Mouse (Mus musculus): Measurements from ENCODE around the gene Rag1. TPM values are rescaled to one million over a fixed set of nuclear protein-coding genes. Genes with fewer than 3 reads are reported as not detected.

The Rag1 gene
- total and polyA plus RNA-seq, 2 experiments from 2014 or later = 0.03 to 0.04 TPM

DNA sequence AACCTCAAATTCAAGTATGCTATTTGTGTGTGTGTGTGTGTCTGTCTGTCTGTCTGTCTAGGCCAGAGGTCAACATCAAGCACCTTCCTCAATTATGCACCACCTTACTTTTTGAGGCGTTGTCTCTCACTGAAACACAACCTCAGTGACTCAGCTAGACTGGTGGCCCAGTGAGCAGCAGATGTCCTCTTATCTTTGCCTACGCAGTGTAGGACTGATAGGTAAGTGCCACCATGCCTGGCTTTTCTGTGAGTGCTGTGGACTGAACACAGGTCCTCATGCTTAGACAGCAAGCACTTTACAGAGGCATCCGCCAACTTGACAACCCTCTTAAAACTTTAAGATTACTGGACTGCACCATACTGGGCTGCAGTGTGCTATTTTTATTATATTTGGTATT is 19.4 kb upstream of the Rag1 start:
- Histone ChIP-seq H3K4me2 (ENCODE audit: low read depth, low read length) (no peak overlapping the region), H3K9me3 (replicated peaks; ENCODE audit: control insufficient read depth, low read length) (no peaks in the 10 kb centered on the region), H3K27me3 (ENCODE audit: control insufficient read depth, insufficient read depth, low read length) (no peaks in the 10 kb centered on the region), H3K36me3 (replicated peaks; ENCODE audit: control insufficient read depth, insufficient read depth, low read length) (no peaks in the 10 kb centered on the region), H3K9ac (replicated peaks; ENCODE audit: low read depth, low read length) (no peak overlapping the region), H3K4me1 (ENCODE audit: control insufficient read depth, insufficient read depth) (no peaks in the 10 kb centered on the region), H3K4me3 (ENCODE audit: low read depth, low read length) (no peak overlapping the region), H3K27ac (ENCODE audit: low read depth) (no peak overlapping the region)
- no peak for TF ChIP-seq EP300 (IDR thresholded peaks at IDR 0.05; ENCODE audit: low read depth)
- TF ChIP-seq CTCF (IDR thresholded peaks at IDR 0.05; ENCODE audit: low read depth) = no peak
- ATAC-seq (ENCODE audit: insufficient read depth, low read depth) = no peak
- no peak for DNase-seq (ENCODE audit: low spot score)
- WGBS = 63% methylated on average over 3 of the region's 3 CpGs

- Histone ChIP-seq H3K36me3 (replicated peaks; ENCODE audit: control insufficient read depth, insufficient read depth, low read length) (no peaks in the 10 kb centered on the region), H3K27ac (ENCODE audit: low read depth) (no peak overlapping the region), H3K9me3 (replicated peaks; ENCODE audit: control insufficient read depth, low read length) (no peaks in the 10 kb centered on the region), H3K4me1 (ENCODE audit: control insufficient read depth, insufficient read depth) (no peaks in the 10 kb centered on the region), H3K4me3 (ENCODE audit: low read depth, low read length) (no peak overlapping the region), H3K27me3 (ENCODE audit: control insufficient read depth, insufficient read depth, low read length) (no peaks in the 10 kb centered on the region), H3K4me2 (ENCODE audit: low read depth, low read length) (no peak overlapping the region), H3K9ac (replicated peaks; ENCODE audit: low read depth, low read length) (no peak overlapping the region)
- DNase-seq (ENCODE audit: low spot score) (no peak), ATAC-seq (ENCODE audit: insufficient read depth, low read depth) (no peak)
- 82% methylated on average over 3 of the region's 3 CpGs for WGBS
- TF ChIP-seq CTCF (IDR thresholded peaks at IDR 0.05; ENCODE audit: low read depth) (no peak), EP300 (IDR thresholded peaks at IDR 0.05; ENCODE audit: low read depth) (no peak)
Measured at GRCm38 (mm10) chr2:101665703-101666092, 16.4 kb upstream of the Rag1 start.

DNA sequence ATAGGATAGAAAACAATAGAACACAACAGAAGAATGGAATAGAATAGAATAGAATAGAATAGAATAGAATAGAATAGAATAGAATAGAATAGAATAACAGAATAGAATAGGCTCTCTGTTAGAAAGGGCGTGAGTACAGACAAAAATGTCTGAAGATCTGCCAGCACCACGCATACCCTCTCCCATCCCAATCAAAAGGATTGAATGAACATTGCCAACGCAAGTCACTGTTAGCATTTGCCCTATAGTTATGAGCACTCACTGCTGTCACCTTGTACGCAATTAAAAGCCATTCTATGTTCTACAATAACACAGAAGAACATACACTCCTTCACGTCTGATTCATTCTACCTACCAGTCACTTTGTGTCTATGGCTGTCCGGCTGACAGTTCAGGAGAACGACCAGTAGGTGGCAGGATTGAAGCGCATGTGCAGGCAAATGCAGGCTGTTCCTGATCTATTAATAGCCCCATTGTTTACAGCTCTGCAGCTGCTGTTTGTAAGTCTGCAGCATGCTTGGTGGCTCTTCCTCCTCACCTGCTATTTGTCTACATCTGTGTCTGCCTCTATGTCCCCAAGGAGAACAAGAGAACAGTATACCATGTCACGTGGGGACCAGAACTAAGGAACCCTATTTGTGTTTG is 15.9 kb upstream of the Rag1 start:
- ATAC-seq (ENCODE audit: insufficient read depth, low read depth) = peak; percentile 81; the same call in 1 of the 2 replicates
- Histone ChIP-seq H3K36me3 (replicated peaks; ENCODE audit: control insufficient read depth, insufficient read depth, low read length) (no peaks in the 10 kb centered on the region), H3K27ac (ENCODE audit: low read depth) (no peak overlapping the region), H3K4me1 (ENCODE audit: control insufficient read depth, insufficient read depth) (no peaks in the 10 kb centered on the region), H3K9me3 (replicated peaks; ENCODE audit: control insufficient read depth, low read length) (no peaks in the 10 kb centered on the region), H3K4me2 (ENCODE audit: low read depth, low read length) (no peak overlapping the region), H3K9ac (replicated peaks; ENCODE audit: low read depth, low read length) (no peak overlapping the region), H3K27me3 (ENCODE audit: control insufficient read depth, insufficient read depth, low read length) (no peaks in the 10 kb centered on the region), H3K4me3 (ENCODE audit: low read depth, low read length) (no peak overlapping the region)
- WGBS = 21% methylated on average over 9 of the region's 9 CpGs
- no peak for TF ChIP-seq EP300 (IDR thresholded peaks at IDR 0.05; ENCODE audit: low read depth)
- peak; percentile 98 for TF ChIP-seq CTCF (IDR thresholded peaks at IDR 0.05; ENCODE audit: low read depth)
- DNase-seq (ENCODE audit: low spot score) = peak; percentile 82

- TF ChIP-seq EP300 (IDR thresholded peaks at IDR 0.05; ENCODE audit: low read depth) (no peak), CTCF (IDR thresholded peaks at IDR 0.05; ENCODE audit: low read depth) (no peak)
- no peaks in the 10 kb centered on the region for H3K36me3 ChIP-seq (replicated peaks; ENCODE audit: control insufficient read depth, insufficient read depth, low read length)
- no peak overlapping the region for H3K4me3 ChIP-seq (ENCODE audit: low read depth, low read length)
- H3K9me3 ChIP-seq (replicated peaks; ENCODE audit: control insufficient read depth, low read length) = no peaks in the 10 kb centered on the region
- H3K4me2 ChIP-seq (ENCODE audit: low read depth, low read length) = no peak overlapping the region
- H3K4me1 ChIP-seq (ENCODE audit: control insufficient read depth, insufficient read depth) = no peaks in the 10 kb centered on the region
- H3K27ac ChIP-seq (ENCODE audit: low read depth) = no peak overlapping the region
- DNase-seq (ENCODE audit: low spot score) (no peak), ATAC-seq (ENCODE audit: insufficient read depth, low read depth) (no peak)
- no peak overlapping the region for H3K9ac ChIP-seq (replicated peaks; ENCODE audit: low read depth, low read length)
- H3K27me3 ChIP-seq (ENCODE audit: control insufficient read depth, insufficient read depth, low read length) = no peaks in the 10 kb centered on the region
- 59% methylated on average over 2 of the region's 2 CpGs for whole genome bisulfite sequencing
Measured at GRCm38 (mm10) chr2:101660536-101660935, 11.2 kb upstream of the Rag1 start.

- Histone ChIP-seq H3K4me2 (ENCODE audit: low read depth, low read length) (peak overlapping the region; percentile 70), H3K27me3 (ENCODE audit: control insufficient read depth, insufficient read depth, low read length) (no peaks in the 10 kb centered on the region; the same call in 1 of the 2 replicates), H3K27ac (ENCODE audit: low read depth) (no peak overlapping the region), H3K4me3 (ENCODE audit: low read depth, low read length) (peak overlapping the region; percentile 29), H3K9me3 (replicated peaks; ENCODE audit: control insufficient read depth, low read length) (no peaks in the 10 kb centered on the region), H3K36me3 (replicated peaks; ENCODE audit: control insufficient read depth, insufficient read depth, low read length) (no peaks in the 10 kb centered on the region), H3K4me1 (ENCODE audit: control insufficient read depth, insufficient read depth) (no peaks in the 10 kb centered on the region), H3K9ac (replicated peaks; ENCODE audit: low read depth, low read length) (0 out of 2 replicates have a peak overlapping the region, but pooled peaks have one; percentile 16)
- peak; percentile 49 for DNase-seq (ENCODE audit: low spot score)
- no peak for ATAC-seq (ENCODE audit: insufficient read depth, low read depth)
- 12% methylated on average over 14 of the region's 14 CpGs for WGBS
- TF ChIP-seq CTCF (IDR thresholded peaks at IDR 0.05; ENCODE audit: low read depth) (peak; percentile 69), EP300 (IDR thresholded peaks at IDR 0.05; ENCODE audit: low read depth) (no peak)
Measured at GRCm38 (mm10) chr2:101652921-101653597, 3.8 kb upstream of the Rag1 start.

Data from heart, postnatal 0 days (tissue).